Mouse (Mus musculus): ENCODE measurements around the gene Gbf1.

DNA sequence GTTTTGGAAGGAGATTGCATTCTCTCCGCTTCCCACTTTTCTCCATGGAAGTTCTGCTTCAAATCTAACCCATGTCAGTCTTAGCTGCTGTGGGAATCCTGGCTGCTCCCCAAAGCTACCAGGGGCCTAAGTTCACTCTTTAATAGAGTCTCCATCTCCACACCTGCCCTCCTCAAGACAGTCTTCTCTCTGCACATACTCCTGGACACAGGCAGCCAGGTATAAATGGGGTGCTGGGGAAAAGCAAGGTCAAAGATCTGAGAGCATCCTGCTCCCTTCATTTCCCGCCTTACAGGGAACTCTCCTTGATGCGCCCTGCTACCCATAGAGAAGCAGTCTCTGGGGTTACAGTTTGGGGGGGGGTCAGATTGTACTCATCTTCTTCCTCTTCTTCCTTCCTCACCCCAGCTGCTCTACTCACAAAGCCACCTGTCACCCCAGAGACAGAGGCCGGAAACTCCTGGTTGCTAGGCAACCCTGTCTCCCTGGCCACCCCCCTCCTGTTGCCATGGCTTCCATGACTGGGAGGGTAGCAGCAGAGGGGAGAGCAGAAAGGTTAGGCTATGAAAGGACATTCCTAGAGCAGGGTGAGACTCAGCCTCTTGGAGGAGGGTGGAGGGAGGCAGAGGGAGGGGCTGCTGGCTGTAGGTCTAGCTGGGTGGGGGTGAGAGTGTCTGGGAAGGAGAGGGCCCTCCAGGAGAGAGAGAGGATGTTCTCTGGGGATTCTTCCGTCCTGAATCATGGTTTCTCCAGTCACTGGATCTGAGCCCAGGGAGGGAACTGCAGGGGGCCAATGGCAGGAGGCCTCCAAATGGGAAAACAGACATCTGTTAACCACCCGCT lies 169.0 kb downstream of the Gbf1 start:
- TF ChIP-seq CTCF (IDR thresholded peaks at IDR 0.05; ENCODE audit: low read depth, low read length), result no peak
- TF ChIP-seq POLR2A (IDR thresholded peaks at IDR 0.05; ENCODE audit: borderline replicate concordance, low read depth, low read length), result no peak

Measured in bone marrow macrophage, adult 2 months (primary cell).